Mouse (Mus musculus) cerebellum, adult 11-12 months (tissue): ENCODE measurements at regions not wholly inside any gene's neighbourhood (a gene's known extent, or its start where the extent isn't known, plus 50 kb on each side); places are given as distances from the start of the nearest gene placed in this dataset.

Source experiments
- DNase-seq: peaks from one replicate; pipeline ENCODE4 v3.0.0; 2022

DNA sequence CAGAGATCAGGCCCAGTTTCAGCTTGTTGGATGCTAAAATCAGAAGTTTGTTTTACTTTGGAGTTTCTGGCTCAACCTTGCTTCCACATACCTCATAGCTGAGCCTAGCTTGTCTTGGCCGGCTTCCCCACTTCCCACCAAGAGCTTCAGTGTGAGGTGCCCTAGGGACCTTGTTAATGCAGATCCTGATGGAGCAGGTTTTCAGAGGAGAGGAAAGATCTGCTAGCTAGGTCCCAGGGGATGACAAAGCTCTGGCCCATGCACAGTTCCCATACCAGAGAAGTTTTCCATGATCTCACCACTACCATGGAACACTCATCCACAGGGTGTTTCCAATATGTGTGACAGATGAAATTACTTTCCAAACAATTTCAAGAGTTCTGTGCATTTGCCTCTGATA, 131.9 kb upstream of the Stac start:
- no peak for DNase-seq

DNA sequence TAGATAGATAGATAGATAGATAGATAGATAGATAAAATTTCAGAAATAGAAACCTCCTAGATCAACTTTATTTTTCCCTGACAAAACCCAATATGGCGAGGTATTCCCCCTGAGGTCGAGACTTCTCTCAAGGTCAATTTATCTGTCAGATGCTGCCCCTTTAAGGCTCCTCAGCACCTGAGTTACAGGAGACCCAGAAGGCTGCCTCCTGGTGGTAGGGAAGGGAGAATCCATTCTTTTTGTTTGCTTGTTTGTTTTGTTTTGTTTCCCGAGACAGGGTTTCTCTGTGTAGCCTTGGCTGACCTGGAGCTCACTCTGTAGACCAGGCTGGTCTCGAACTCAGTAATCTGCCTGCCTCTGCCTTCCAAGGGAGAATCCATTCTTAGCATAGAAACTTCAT, 127.3 kb upstream of the Stac start:
- DNase-seq, result no peak

DNA sequence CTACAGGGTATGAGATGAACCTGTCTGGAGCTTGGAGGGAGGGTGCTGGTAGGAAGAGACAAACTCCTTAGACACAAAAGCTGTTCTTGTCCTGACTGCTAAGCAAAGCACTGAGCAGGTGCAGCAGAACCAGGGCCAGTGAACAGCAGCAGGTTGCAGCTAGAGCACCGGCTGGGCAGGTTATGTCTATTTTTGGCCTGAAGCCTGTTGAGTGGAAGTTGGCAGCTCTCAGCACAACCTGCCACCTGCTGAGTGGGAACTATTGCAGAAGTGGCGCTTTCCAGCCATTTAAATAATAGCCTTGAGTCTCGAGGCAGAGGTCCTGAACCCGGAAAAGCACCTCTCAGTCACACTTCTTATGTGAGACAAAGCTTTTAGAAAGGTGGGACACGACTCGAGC, 114.8 kb upstream of the Stac start:
- DNase-seq, result peak; percentile 32

DNA sequence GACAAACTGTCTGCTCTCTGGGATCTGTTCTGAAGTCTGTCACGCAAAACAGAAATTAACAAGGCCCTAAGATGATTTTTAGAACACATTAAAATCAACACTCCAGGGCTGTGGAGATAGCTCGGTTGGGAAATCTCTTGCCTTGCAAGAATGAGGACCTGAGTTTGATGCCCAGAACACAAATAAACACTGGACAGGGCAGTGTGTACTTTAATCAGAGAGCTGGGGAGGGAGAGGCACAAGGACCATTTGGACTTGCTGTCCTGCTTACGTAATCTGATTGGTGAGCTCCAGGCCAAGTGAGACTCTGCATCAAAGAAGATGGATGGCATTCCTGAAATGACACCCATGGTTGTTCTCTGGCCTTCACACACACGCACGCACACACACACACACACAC, 111.2 kb upstream of the Stac start:
- no peak for DNase-seq

DNA sequence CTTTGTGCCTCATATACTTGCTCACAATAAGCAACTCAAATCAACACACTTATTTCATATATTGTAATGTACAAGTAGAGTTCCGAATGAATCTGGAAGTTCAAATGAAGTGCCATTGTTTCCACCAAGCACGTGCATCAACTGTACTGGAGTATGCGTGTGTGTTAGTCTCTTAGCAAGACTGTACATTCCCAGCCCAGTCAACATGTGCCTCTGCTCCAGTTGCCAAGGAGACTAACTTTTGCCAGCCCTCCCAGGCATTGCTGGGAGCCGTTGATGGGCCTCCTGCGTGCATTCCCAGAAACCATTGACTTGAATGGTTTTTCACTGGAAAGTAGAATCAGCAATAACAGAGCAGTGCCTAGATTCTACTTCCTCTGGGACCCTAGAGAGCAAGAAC, 110.7 kb upstream of the Stac start:
- DNase-seq, result no peak

DNA sequence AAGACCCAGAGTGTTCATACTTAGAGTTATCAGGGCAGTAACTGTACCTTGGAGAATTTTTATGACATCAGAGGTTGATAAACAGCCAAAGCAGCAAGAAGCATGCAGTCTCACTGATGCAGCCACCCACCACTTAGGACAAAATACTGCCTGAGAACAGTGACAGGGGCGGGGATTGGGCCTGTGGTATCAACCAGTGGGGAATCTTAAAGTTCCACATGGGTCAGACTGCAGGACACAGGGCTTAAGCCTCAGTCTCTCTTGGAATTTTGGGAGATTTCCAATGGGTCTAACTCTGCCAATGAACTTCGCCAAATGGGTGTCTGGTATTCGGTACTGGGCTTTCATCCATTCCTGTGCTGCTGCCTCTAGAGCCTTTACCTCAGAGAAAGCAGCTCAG, 88.8 kb upstream of the Stac start:
- DNase-seq, result no peak

DNA sequence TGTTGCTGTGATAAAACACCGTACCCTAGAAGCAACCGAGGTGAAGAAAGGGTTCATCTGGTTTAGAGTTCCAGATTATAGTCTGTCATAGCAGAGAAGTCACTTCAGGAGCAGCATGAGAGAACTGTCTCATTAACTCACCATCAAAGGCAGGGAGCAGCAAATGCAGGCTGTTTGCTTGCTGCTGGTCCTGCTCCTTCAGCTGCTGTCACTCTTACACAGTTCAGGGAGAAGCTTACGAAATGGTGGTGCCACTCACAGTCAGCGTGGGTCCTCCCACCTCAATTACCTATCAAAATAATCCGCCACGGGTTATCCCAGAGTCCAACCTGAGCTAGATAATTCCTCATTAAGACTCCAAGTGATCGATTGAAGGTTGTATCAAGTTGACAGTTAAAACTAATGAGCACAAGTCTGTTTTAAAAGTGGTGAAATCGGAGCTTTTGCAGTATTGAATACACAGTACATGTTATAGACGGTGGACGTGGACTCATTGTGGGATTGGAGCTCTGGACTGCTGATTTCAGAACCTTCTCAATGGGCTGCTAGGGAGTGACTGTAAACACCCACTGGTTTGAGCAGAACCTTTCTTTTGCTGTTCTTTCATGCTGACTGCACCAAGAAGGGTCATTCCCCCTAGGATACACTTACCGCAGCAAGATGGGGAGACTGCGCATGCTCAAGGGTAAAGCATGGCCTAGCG, 87.4 kb upstream of the Stac start:
- no peak for DNase-seq

DNA sequence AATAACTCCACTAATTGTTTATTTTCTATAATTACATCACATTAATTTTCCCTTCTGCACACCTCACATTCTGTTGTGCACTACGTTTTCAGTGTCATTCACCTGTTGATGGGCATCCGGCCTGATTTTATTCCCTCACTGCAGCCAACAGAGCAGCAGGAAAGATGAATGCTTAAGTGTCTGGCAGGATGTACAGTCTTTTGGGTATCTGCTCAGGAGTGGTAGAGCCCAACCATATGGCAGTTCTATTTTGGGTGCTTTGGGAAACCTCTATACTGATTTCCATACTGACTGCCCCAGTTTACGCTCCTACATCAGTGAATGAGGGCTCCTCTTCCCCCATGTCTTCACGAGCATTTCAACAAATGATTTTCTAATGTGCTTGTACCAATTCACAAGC, 84.1 kb upstream of the Stac start:
- no peak for DNase-seq

DNA sequence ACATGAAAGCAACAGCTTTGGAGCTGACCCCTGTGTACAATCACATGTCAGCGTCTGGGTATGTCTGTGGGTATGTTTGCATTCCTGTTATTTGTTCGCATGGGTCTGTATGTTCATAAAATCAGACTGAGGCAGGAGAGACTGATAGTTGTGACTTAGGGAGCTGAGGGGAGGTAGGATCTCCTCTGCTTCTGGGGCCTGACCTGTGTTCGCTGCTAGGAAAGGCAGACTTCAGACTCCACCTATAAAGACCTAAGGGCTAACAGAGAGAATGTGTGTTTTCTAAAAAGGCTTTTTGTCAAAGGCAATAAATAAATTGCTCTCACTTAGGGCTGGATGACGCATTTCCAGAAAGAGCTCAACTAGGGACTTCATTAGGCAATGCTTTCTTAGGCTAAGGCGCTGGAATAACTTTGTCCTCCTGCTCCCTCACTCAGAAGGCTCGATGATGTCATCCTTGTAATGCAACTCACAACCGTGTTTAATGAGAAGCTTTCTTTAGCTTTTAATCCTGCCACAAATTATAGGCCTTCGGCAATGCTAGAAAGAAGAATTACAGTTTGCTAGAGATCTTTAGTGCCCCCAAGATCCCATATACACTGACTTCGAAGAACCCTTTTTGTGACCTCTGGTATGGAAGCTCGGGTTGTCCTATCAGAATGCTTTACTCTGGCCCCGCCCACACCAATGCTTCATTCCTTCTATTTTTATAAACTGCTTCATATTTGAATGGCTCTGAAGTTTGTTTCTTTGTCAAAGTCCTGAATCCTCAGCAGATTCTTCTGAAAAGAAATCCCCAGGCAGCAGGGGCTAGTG, 72.7 kb upstream of the Stac start:
- DNase-seq, result no peak

DNA sequence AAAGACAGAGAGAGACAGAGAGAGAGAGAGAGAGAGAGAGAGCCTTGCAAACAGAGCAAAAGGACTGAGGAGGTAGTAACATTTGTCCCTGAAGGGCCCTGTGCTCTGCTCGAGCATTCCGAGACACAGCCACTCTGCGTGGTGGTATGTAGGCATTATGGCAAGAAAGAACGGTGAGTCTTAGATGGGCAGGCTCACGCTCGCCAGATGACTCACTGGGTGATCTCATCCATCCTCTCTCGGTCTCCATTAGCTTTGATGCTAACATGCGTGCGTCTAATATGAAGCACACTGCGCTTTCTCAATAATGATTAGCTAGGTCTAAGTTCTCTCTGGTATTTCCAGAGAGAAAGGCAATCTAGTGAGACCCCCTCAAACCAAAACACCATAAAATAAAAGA, 65.1 kb upstream of the Stac start:
- DNase-seq, result no peak

DNA sequence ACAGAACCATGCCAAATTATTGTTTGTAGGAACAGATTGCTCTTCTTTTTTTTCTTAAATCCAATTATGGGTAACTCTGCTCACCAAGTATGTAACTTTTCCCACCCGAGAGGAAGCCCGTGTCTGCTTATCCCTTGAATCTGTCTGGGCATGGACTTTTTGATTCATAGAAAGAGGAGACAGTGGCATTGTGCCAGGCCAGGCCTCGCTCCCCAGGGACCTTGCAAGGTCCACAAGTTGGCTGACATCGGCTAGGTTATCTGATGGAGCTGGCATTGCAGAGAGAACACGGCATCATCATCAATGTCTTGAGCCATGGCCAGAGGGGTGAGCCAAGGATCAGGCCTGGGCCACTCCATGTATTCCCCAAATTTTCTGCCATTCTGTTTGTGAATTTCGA, 56.0 kb upstream of the Stac start:
- DNase-seq, result no peak

DNA sequence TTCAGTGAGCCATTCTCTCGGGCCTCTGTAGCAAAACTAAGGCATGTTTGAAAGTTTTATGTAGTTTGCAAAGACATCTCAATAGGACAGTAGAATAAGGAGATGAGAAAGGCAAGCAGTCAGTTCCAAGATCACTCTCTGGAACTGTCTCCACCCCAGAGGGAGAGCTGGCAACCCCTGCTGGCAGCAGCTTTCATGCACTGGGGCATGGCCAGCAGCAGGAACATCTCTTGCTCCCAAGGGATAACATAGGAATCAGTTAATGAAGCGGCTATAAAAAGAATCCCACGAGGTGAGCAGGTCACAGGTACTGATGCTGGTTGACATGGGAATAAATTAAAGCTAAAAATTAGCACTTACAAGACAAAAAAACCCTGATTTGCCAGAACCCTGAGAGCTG, 55.1 kb upstream of the Stac start:
- DNase-seq, result no peak
